Mouse (Mus musculus): ENCODE measurements around the gene Ankk1. TPM values are rescaled to one million over a fixed set of nuclear protein-coding genes. Genes with fewer than 3 reads are reported as not detected.

Gene Ankk1
- total RNA-seq, 2 experiments from 2014 or later, result not detected

Other genes with a start within 250 kb of the Ankk1 start
- not detected for gene Gm4894, start 176.5 kb downstream of the Ankk1 start, total RNA-seq (2021)
- gene Drd2, start 86.4 kb downstream of the Ankk1 start, total RNA-seq (2021), result 1 to 10 TPM; 2.0 to 2.4 TPM
- 1 to 10 TPM; 6.2 to 8.4 TPM for gene Ttc12, start 59.2 kb upstream of the Ankk1 start, total RNA-seq (2021)

Measured in adrenal gland, adult 18-20 months (tissue).